Mouse (Mus musculus) forelimb bud, embryonic 11.5 days (tissue): ENCODE measurements around the gene Crtac1.

Experiments used
- DNase-seq: peaks from one replicate; pipeline ENCODE4 v3.0.0-alpha.2; 2012; ENCODE audit warnings: low read depth, low spot score

Gene Crtac1

DNA sequence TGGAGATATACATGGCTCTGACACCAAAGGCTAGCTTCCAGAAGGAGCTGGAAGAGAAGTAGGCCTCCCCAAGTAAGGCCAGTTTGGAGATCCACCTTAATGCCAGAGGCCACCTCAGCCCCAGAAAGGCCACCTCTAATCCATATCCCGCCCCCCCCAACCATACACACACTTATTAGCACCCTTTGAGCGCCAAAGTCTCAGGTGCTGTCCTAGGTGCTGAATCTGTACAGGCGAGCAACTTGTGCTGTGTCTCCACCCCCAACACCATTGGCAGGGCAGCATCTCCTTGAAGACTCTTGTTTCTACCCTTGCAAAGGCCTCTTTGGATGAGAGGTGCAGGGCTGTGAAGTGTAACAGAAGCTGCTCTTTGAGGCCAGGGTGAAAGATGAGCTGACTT lies 6.4 kb downstream of the Crtac1 start:
- DNase-seq, result peak; percentile 87

DNA sequence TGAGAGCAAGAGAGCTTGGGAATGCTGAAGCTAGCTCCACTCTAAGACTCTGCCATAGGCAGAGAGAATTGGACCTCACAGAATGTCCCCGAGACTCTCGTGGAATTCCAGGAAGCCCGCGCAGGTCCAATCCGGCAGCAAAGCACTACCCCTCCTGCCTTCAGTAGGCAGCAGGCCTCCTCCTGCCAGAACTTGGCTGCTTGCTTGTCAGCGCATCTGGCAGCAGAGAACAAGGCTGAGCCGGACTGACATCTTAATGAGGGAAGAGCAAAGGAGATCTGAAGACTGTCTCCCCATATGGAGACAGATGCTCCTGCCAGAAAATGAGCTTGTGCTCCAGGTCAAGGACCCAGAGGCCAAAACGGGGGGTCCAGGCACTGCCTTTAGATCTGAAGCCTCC lies 16.5 kb downstream of the Crtac1 start:
- no peak for DNase-seq

DNA sequence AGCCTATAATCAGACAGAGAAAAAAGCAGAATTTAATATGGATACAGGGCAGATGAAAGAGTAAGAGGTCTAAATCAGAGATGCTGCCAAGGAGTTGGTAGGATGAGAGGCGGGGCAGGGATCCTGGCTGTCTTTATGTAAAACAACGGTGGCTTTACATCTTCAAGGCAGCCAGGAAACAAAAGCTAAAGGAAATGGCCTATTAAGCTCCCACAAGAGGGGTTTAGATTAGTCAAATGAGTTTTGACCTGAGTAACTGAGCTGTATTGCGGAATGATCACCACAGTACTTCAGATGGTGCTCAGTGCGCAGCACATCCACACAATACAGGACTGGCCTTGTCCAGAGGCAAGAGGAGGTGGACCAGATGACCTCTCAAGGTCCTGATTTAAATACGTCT lies 21.7 kb downstream of the Crtac1 start:
- DNase-seq, result no peak

DNA sequence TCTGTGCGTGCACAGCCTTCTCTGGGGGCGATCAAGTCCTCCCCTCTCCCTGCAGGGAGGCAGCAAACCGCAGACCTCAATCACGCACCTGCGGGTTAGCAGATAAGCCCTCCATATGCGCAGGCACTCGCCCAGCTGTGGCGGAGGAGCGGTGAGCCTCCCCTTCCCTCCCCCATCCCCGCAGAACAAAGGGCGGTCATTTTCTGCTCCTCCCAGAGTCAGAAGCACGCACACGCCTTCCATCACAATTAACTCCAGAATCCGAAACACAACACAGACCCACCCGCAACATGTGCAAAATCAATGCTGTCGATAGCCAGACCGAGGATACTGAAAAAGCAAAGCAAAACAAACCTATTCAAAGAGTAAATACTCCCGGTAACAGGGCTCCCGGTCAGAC lies 22.4 kb downstream of the Crtac1 start:
- peak; percentile 4 for DNase-seq

DNA sequence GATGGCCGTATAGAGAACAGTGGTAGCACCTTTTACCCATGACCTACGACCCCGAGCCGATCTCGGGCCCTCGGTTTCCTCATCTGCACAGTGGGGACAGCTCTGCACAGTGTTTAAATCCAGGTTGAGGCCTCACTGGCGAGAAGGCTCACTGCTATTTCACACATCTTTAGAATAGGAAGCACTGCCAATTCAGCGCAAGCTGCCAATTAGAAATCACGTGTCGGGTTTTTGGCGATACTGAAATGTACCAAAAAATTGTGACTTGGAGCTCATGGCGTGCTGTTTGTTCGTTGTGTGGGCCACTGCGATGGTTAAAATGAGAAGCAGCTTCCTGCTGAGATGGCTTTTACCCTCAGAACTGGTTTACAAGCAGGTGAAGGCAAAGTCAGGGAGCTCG lies 27.2 kb downstream of the Crtac1 start:
- no peak for DNase-seq

DNA sequence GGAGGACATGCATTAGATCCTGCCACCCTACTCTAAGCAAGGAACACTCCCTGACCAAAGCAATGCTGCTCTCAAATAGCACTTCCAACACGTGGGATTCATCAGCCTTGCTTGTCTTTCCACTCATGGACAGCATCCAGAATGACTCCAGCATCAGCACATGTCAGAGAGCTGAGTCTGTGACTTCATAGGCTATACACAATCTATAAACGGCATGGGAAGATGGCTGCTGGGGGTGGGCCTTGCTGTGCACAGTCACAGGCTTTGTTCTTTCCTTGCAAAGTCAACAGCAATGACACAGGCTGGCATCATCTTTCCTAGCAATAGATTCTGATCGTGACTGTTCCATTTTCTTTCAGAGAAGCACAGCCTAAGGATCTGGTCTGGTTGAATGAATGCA lies 31.6 kb downstream of the Crtac1 start:
- DNase-seq, result no peak

DNA sequence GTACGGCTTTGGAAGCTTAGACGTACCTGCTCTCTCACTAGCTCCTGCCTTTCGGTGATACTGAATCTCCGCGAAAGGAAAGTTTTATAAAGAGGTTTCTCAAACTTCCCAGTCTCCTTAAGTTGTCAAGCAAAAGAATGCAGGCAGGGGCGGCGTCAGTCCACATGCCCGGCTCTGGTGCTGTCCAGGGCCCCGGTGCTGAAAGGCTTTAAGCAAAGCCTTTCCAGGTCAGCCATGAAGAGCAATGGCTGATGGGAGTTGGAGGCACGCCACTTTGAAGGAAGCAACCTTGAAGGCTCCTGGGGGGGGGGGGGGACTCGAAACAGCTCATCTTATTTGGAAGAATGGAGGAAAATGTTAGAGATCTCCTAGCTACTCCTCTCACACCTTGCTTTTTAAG lies 34.3 kb downstream of the Crtac1 start:
- DNase-seq, result peak; percentile 77

DNA sequence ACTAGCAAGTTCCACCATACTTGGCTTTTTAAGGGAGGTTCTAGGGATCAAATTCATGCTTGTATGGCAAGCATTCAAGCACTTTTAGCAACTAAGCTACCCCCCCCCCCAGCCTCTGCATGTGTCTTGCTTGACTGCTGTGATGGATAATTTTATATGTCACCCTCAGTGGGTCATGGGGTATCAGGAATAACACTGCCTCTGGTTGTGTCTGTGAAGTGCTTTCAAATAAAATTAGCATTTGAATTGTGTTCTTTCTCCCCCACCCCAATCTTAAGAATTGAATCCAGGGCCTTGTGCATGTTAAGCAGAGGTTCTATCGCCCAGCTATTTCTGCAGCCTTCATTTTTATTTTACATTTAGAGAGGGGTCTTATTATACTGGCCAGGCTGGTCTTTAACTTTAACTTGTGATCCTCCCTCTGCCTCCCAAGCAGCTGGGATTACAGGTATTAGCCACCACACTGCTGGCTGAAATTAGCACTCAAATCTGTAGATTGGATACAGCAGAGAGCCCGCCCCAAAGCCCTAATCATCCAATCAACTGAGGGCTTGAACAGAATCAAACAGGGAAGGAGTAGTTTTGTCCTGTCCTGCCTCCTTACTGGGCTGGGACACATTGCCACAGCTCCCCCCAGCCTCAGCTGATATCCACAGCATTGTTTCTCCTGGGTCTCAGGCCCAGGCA lies 36.6 kb downstream of the Crtac1 start:
- no peak for DNase-seq

DNA sequence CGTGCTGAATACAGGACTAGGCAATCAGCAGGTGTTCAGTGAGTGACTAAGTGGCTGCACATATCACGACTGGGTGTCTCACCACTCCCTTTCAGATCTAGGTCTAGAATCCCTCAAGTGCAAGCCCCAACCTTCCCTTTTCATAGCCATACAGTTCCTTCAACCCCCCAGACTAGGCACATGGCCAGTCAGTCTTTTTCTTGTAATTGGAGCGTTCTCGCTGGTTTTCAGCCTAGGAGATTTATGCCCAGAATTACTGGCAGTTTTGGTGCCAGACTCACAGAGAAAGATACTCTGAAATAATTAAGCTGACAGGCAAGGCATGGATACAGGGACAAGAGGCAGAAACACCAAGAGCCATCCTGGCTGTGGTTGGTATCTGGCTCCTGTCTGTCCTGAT lies 37.7 kb downstream of the Crtac1 start:
- DNase-seq, result no peak

DNA sequence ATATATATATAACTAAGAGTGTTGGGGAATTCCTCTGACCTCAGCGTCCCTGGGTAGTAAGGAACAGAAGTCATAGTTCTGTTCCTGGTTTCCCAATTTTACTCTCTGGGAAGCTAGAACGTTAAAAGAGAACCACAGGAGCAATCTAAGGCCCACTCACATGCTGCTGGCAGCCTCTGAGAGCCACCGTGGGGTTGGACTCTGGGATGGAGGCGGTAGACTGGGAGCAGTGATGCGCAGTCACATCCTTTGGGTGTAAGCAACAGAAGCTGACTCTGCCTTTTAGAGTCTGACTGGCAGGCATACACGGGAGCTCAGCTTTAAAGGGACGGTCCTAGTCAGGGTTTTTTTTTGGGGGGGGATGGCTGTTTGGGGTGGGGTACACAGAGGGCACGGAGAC lies 39.5 kb downstream of the Crtac1 start:
- no peak for DNase-seq

DNA sequence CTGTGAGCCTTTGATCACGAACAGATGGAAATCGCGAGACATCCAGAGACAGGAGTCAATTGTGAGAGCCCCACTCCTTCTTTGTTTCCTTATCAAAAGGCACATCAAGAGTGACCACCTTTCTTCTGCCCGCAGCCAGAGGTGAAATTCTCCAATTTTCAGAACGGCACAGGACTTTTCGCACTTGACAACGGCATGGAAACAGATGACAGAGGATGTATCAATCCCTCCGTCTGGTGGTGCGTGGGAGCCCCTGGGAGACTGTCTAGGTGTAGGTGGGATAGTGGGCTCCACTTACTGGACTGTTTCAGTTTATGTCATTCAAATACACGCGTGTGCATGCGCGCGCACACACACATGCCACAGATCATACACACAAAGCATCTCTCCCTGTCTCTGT lies 42.0 kb downstream of the Crtac1 start:
- no peak for DNase-seq

DNA sequence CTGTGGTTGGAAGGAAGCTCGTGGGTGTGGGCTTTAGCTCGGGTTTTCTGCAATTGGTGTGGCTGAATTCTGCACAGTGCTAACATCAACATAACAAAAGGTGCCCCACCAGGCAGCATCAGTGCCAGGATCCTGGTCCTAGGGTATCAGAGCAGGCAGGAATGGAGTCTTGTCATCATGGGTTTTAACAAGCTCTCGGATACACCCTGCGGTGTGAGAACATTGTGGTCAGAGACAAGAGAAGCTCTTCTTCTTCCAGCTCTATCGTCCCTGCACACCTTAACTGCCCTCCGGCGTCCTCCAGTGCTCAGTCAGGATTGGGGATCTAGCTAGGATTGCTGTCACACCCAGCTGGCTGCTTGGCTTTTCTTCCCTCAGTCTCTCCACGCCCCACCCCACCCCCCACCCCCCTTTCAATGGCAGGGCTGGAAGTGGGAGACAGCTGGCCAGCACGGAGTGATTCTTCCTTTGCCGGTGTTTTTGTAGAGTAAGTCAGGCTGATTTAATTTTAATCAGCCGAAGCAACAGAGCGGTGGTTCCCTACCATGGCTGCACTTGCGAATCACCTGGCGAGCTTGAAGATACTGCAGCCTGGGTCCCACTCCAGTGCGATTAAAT lies 46.5 kb downstream of the Crtac1 start:
- DNase-seq, result no peak

DNA sequence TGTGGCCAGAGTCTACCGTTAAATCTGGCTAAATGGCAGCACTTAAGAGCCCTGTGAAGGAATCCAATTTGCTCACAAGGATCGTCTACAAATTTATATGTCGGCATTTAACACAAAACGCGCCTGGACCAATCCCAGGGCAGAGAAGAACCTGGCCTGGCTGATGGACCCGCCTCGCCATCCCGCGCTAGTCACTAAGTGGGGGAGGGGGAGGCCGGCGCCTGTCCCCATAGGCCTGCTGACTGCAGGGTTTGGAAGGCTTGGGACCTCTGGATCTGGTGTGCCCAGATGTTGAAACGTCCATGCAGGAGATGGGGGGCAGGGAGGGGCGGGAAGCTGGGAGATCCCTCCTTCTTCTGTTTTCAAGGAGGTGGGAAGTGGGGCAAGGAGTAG lies 50.6 kb downstream of the Crtac1 start:
- DNase-seq, result no peak

DNA sequence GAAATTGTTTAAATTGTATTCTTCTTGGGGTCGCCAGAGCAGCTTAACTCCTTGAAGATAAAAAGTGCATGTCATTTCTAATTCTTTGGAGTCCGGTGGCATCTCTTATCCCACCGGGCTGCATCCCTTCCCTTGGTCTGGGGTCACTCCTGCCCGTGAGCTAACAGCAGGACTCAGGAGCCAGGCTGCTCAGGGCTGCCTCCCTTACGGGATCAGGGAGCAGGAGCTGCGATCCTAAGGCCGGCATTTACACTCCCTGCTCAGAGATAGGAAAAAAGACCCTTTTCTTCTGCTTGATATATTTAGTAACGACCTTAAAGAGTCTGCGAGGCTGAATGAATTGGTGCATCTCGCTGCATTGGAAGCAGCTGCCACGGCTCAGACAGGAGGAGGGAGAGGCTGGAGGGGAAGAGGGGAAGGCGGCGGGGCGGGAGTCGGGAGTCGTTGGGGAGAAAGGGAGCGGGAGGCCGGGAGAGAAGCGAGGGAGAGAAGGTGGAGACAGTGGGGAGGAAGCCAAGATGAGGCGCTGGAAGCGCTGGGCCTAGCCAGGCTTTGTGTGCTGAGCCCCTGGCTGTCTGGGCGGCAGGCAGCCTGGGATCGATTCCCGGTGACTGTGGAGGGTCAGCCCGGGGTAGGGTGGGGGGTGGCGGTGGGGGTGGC lies 51.1 kb downstream of the Crtac1 start:
- DNase-seq, result no peak

DNA sequence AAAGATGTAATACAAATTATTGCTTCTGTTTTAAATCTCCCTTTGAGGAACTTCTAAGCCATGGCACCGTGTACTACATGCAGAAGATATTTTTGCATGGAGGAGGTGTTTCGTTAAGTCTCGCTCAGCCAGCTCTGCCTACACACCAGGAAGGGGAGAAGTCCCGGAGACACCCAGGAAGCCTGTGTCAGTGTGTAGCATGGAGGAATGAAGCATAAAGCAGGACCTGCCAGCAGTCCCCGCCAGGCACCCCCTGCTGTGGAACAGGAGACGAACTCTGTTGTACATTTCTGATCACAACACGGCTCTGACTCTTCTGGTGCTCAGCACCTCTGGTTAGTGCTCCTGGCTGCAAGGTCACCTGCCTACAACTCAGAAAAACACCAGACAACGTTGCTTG lies 51.8 kb downstream of the Crtac1 start:
- DNase-seq, result no peak

DNA sequence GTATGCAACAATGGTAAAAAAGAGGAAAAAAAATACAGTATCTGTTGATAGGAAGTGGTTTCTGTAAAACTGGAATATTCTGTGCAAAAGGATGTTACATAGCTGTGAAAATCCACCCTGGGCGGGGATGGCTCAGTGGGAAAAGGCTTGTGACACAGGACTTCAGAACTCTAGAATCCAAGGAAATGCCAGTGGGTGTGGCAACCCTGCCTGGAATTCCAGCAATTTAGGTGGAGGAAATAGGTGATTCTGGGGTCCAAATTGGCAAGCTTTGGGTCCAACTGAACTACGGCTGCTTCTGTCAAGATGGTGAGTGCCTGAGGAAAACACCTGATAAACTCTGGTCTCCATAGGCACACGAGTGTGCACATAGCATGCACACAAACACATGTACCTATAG lies 54.4 kb downstream of the Crtac1 start:
- DNase-seq, result no peak

DNA sequence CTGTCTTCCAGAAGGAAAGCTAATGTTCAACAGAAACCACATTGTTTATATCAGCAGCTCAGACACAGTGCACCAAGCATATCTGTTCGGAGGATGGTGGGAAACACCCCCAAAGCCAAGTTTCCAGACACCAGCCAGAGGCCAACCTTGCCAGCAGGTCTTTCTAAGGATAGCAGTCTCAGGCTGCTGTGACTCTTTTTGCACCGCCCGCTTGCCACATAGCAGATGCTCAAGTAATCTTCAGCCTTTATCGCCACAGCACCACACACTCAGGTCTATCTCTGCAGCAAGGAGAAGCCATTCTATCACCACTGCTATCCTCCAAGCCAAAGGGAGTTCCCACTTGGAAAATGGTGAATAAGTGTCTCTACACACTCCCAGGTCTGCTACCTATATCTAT lies 68.0 kb downstream of the Crtac1 start:
- DNase-seq, result no peak

DNA sequence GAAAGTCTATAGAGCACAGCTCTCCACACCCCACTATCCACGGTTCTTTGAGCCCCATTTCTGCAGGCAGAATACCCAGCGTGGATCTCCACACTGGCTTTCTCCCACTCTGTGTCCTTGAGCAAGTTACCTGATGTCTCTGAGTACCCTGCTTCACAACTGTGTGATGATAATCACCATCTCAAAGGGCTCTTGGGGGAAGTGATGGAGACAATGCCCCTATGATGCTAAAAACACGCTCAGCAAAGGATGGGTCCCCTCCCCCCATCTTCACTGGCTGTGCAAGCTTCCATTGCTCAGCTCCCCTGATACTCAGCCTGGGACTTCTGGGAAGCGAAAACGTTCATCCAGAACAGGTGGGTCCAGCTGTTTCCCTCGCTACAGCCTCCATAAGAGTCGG lies 73.2 kb downstream of the Crtac1 start:
- no peak for DNase-seq

DNA sequence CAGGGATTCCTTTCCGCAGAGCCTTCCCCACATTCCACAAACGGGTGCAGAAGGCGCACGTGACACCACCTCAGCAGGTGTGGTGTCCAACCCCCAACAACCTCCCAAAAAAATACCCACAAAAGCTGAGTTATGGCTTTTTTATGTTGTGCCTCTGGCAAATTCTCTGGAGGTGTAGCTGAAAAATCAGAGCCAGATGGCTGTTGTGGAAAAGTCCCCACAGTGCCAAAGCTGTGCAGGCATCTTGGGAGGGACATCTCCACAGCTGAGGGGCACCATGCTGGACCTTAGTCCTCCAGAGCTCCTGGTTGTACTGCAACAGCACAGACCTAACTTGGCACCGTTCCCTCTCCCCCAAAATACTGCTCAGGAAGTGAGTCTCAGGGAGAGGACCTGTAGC lies 74.7 kb downstream of the Crtac1 start:
- no peak for DNase-seq

DNA sequence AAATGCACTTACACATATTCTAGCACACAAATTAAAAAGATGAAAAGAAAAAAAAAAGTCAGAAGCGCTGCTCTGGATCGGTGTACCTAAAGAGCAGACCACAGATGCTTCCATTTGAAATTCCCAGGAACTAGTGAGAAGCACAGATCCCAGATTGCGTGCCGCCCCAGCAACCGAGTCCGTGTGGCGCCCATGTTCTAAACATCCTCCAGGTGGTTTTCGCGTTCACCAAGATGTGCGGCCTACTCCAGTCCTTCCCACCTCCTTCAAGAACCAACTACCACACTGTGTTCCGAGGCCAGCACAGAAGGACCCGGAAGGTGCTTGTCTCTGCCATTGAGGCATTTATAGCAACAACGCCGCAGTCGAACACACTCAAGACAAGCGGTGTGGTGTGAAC lies 76.1 kb downstream of the Crtac1 start:
- no peak for DNase-seq

DNA sequence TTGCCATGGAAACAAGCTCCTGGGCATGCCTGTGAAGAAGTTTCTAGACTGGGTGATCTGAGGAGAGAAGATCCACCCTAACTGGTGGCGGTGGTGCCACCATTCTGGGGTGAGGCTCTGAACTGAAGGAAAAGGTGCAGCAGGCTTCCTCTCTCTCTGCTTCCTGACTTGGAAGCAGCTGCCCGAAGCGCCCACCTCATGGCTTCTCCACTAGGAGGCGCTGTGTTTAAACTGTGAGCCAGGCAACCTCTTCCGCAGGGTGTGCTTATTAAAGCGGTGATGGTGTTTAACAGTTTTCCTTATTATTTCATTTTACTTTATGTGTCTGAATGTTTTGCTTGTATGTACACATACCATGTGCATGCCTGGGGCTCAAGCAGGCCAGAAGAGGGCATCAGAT lies 90.4 kb downstream of the Crtac1 start:
- no peak for DNase-seq

DNA sequence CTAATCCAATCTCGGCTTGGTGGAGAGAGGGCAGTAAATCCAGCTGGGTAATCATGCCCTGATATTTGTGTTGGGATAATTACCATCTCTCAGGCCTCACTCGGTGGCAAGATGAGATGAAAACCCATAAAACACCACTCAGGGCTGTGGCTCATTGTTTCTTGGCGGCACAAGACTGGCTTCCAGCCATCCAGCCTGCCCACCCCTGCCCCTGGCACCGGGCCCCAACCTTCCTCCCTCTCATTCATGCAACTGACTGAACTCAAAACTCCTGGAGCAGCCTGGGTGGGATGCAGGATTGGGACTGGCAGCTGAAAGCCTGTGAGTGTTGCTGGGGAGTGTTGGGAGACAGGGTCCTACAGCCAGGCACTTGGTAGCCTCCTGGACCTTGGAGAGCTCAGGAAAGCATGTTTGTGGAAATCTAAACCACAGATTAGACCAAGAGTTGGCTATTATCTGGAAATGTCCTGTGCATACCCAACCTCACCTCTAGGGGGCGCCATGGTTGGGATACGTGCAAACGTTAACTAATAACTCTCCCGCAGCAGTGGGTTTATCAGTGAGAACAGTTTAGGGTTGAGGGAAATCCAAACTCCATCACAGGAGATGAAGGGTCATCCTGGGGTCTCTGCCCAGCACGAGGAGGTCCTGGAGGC lies 99.4 kb downstream of the Crtac1 start:
- DNase-seq, result no peak

DNA sequence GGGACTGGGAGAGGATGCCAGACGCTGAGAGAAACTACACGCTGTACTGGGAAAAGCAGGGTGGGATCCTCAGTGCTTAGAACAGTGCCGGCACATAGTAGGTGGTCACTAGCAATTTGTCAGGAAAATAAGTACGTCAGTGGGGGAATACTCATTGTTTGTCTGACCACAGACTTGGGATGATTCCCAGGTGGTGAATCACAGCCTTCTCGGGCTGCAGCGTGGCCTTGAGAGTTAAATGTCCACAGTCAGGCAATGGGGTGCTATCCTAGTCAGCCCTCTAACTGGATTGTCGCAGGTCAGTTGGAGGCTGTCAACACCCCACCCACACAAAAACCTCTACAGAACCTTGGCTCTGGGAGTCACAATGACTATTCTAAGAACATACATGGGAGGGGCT lies 100.1 kb downstream of the Crtac1 start:
- no peak for DNase-seq
